Mouse (Mus musculus): Measurements from ENCODE around the gene Hhatl. TPM values are rescaled to one million over a fixed set of nuclear protein-coding genes. Genes with fewer than 3 reads are reported as not detected.

Hhatl gene
- polyA plus RNA-seq, 1 experiment = 0.49 TPM

- TF ChIP-seq CTCF (IDR thresholded peaks at IDR 0.05; ENCODE audit: borderline replicate concordance, extremely low read depth, insufficient read depth, insufficient read length) (no peak), POLR2A (IDR thresholded peaks at IDR 0.05; ENCODE audit: borderline replicate concordance, extremely low read depth, insufficient read depth, insufficient read length, poor library complexity, severe bottlenecking) (no peak)
- DNase-seq (ENCODE audit: low read depth) = no peak
Observed at GRCm38 (mm10) chr9:121772412-121772811, 19.9 kb downstream of the Hhatl start.

- DNase-seq (ENCODE audit: low read depth) = no peak
Observed at GRCm38 (mm10) chr9:121765166-121765855, 27.0 kb downstream of the Hhatl start.

GRCm38 (mm10) chr9:121763716-121764115 is 28.6 kb downstream of the Hhatl start:
- DNase-seq (ENCODE audit: low read depth) = no peak
- TF ChIP-seq CTCF (IDR thresholded peaks at IDR 0.05; ENCODE audit: borderline replicate concordance, extremely low read depth, insufficient read depth, insufficient read length) (no peak), POLR2A (IDR thresholded peaks at IDR 0.05; ENCODE audit: borderline replicate concordance, extremely low read depth, insufficient read depth, insufficient read length, poor library complexity, severe bottlenecking) (no peak)

More at GRCm38 (mm10) chr9:121765166-121765855, 27.0 kb downstream of the Hhatl start:
- TF ChIP-seq POLR2A (IDR thresholded peaks at IDR 0.05; ENCODE audit: borderline replicate concordance, extremely low read depth, insufficient read depth, insufficient read length, poor library complexity, severe bottlenecking) = no peak
- no peak for TF ChIP-seq CTCF (IDR thresholded peaks at IDR 0.05; ENCODE audit: borderline replicate concordance, extremely low read depth, insufficient read depth, insufficient read length)

GRCm38 (mm10) chr9:121762761-121763160 is 29.5 kb downstream of the Hhatl start:
- peak; percentile 43 for DNase-seq (ENCODE audit: low read depth)
- no peak for TF ChIP-seq CTCF (IDR thresholded peaks at IDR 0.05; ENCODE audit: borderline replicate concordance, extremely low read depth, insufficient read depth, insufficient read length)
- TF ChIP-seq POLR2A (IDR thresholded peaks at IDR 0.05; ENCODE audit: borderline replicate concordance, extremely low read depth, insufficient read depth, insufficient read length, poor library complexity, severe bottlenecking) = no peak

- TF ChIP-seq CTCF (IDR thresholded peaks at IDR 0.05; ENCODE audit: borderline replicate concordance, extremely low read depth, insufficient read depth, insufficient read length) (no peak), POLR2A (IDR thresholded peaks at IDR 0.05; ENCODE audit: borderline replicate concordance, extremely low read depth, insufficient read depth, insufficient read length, poor library complexity, severe bottlenecking) (no peak)
- DNase-seq (ENCODE audit: low read depth) = no peak
Observed at GRCm38 (mm10) chr9:121762248-121762647, 30.1 kb downstream of the Hhatl start.

GRCm38 (mm10) chr9:121761787-121762186 is 30.5 kb downstream of the Hhatl start:
- TF ChIP-seq CTCF (IDR thresholded peaks at IDR 0.05; ENCODE audit: borderline replicate concordance, extremely low read depth, insufficient read depth, insufficient read length) (no peak), POLR2A (IDR thresholded peaks at IDR 0.05; ENCODE audit: borderline replicate concordance, extremely low read depth, insufficient read depth, insufficient read length, poor library complexity, severe bottlenecking) (no peak)
- DNase-seq (ENCODE audit: low read depth) = no peak

GRCm38 (mm10) chr9:121761091-121761665 is 31.1 kb downstream of the Hhatl start:
- TF ChIP-seq POLR2A (IDR thresholded peaks at IDR 0.05; ENCODE audit: borderline replicate concordance, extremely low read depth, insufficient read depth, insufficient read length, poor library complexity, severe bottlenecking) = no peak
- no peak for TF ChIP-seq CTCF (IDR thresholded peaks at IDR 0.05; ENCODE audit: borderline replicate concordance, extremely low read depth, insufficient read depth, insufficient read length)
- DNase-seq (ENCODE audit: low read depth) = no peak

GRCm38 (mm10) chr9:121760271-121761090 is 31.8 kb downstream of the Hhatl start:
- no peak for TF ChIP-seq POLR2A (IDR thresholded peaks at IDR 0.05; ENCODE audit: borderline replicate concordance, extremely low read depth, insufficient read depth, insufficient read length, poor library complexity, severe bottlenecking)
- no peak for TF ChIP-seq CTCF (IDR thresholded peaks at IDR 0.05; ENCODE audit: borderline replicate concordance, extremely low read depth, insufficient read depth, insufficient read length)
- DNase-seq (ENCODE audit: low read depth) = peak; percentile 83

GRCm38 (mm10) chr9:121759091-121760081 is 32.9 kb downstream of the Hhatl start, which contains the start of gene Zfp651:
Gene Zfp651, plus strand, starts transcription at chr9:121759330.
- TF ChIP-seq CTCF (IDR thresholded peaks at IDR 0.05; ENCODE audit: borderline replicate concordance, extremely low read depth, insufficient read depth, insufficient read length) (no peak), POLR2A (IDR thresholded peaks at IDR 0.05; ENCODE audit: borderline replicate concordance, extremely low read depth, insufficient read depth, insufficient read length, poor library complexity, severe bottlenecking) (peak; percentile 54)
- DNase-seq (ENCODE audit: low read depth) = peak; percentile 89

All from brain, embryonic 14.5 days (tissue).